In the genomic region with DNA sequence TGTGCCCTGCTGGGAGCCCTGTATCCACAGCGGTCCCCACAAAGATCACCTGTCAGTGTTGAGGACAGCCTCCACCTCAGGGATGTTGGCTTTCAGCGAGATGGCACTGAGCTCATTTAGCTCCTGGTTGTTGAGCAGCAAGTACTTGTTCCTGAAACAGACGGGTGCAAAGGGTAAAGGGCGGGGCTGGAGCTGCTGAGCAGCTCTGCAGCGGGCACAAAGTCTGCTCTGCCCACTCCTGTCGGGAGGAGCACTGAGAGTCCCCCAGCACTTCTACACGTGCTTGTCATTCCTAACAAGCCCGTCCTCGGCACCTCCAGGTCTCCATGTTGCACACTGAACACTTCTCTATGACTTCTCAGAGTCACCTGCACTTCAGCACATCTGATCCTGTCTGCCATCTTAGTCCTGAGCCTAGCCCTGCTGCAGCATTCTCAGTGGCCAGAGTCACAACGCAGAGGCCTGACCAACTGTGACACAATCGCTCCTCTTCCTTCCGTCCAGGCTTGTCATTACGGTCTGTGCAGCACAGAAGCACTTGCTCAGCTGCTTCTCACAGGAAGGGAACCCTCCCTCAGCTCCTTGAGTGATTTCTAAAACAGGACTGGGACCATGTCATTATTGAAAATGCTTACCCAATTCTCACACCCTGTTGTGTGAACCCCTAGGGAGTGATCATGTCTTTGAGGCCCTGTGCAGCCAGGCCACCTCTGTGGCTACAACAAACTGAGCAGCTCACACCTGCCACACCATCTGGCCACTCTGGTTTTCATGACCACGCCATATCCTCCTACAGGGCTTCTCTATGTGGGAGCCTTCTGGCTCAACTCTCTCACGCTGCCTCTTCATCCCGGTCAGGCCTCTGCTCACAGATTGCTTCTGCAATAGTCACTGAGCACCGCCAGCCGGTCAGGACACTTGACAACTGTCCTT, we compare ENCODE assay signal across 11 mouse cellular contexts. TPM values are rescaled to one million over a fixed set of nuclear protein-coding genes. Genes with fewer than 3 reads are reported as not detected.
A peak's percentile ranks its signal among the peaks of the same experiment; 100 is the strongest.
DNase-seq lines count a peak whose midpoint lies in the region; ATAC-seq lines count a peak whose summit lies in the region.
"Had no signal": no experiment of that assay in that cellular context is flagged by ENCODE, and none has a peak within 500 bp of the region (broad histone marks: within the 10 kb centered on the region; RNA-seq: fewer than 3 reads in every experiment).

No protein-coding gene starts in this region.

- H3K4me3 ChIP-seq in intestine, embryonic 14.5 days (ENCODE audit: low read depth, low read length): no peak overlapping the region
- H3K4me3 ChIP-seq in heart, embryonic 11.5 days (ENCODE audit: low read depth, low read length): no peak overlapping the region

- H3K27me3 ChIP-seq in intestine, embryonic 14.5 days (replicated peaks; ENCODE audit: control insufficient read depth, insufficient read depth, low read length): no peaks in the 10 kb centered on the region
- no peaks in the 10 kb centered on the region for H3K27me3 ChIP-seq in heart, embryonic 11.5 days (ENCODE audit: control insufficient read depth, insufficient read depth, low read length)

- intact Hi-C loops in left cerebral cortex, postnatal 4 days (cut with DNase I): no loop called here

- peaks cover 94% of the 10 kb centered on the region for H3K36me3 ChIP-seq in intestine, embryonic 14.5 days (ENCODE audit: control insufficient read depth, insufficient read depth, low read length)
- peaks cover 44% of the 10 kb centered on the region for H3K36me3 ChIP-seq in heart, embryonic 11.5 days (ENCODE audit: control insufficient read depth, insufficient read depth, low read length)

- WGBS in intestine, embryonic 14.5 days: 82% methylated on average over 18 of the region's 18 CpGs
- WGBS in heart, embryonic 11.5 days (ENCODE audit: insufficient replicate concordance): 87% methylated on average over 18 of the region's 18 CpGs

- no peaks in the 10 kb centered on the region for H3K9me3 ChIP-seq in intestine, embryonic 14.5 days (ENCODE audit: control insufficient read depth, low read length)
- no peaks in the 10 kb centered on the region for H3K9me3 ChIP-seq in heart, embryonic 11.5 days (replicated peaks; ENCODE audit: control insufficient read depth, low read length)
- H3K9me3 ChIP-seq: G1E had no signal

- no peaks in the 10 kb centered on the region for H3K4me1 ChIP-seq in intestine, embryonic 14.5 days (replicated peaks; ENCODE audit: control insufficient read depth, insufficient read depth, low read length)
- no peaks in the 10 kb centered on the region for H3K4me1 ChIP-seq in heart, embryonic 11.5 days (ENCODE audit: control insufficient read depth, insufficient read depth, low read length)

- H3K9ac ChIP-seq in intestine, embryonic 14.5 days (ENCODE audit: low read length): no peak overlapping the region
- no peak overlapping the region for H3K9ac ChIP-seq in heart, embryonic 11.5 days (ENCODE audit: low read depth, low read length)

- peak; percentile 71 for DNase-seq in left cerebral cortex, postnatal 4 days
- DNase-seq in left cerebral cortex, adult 11 months (ENCODE audit: low spot score): no peak
- DNase-seq in cerebellum, adult 9-11 months: peak; percentile 66
- no peak for DNase-seq in intestine, embryonic 14.5 days (ENCODE audit: low spot score)
- DNase-seq in adrenal gland, adult 8-10 months: no peak
- DNase-seq: lung, postnatal 10 days had no signal

- peak; percentile 64 for ATAC-seq in intestine, embryonic 14.5 days (replicated peaks; ENCODE audit: low FRiP score, low TSS enrichment, low read depth)
- peak; percentile 84 for ATAC-seq in megakaryocyte, adult 5-6 weeks (ENCODE audit: poor library complexity, severe bottlenecking)
- ATAC-seq in monocyte, adult 5-6 weeks (replicated peaks; ENCODE audit: insufficient number of reproducible peaks, low FRiP score, low TSS enrichment, poor library complexity, severe bottlenecking): no peak
- no peak for ATAC-seq in heart, embryonic 11.5 days (replicated peaks; ENCODE audit: insufficient number of reproducible peaks, low FRiP score, low TSS enrichment)
- ATAC-seq: inflammation-experienced regulatory T-cells, adult 6 months had no signal

- no peak overlapping the region for H3K27ac ChIP-seq in intestine, embryonic 14.5 days (ENCODE audit: low read depth)
- H3K27ac ChIP-seq in heart, embryonic 11.5 days (ENCODE audit: low read depth, low read length): no peak overlapping the region

- H3K4me2 ChIP-seq in intestine, embryonic 14.5 days (ENCODE audit: low read length): no peak overlapping the region
- no peak overlapping the region for H3K4me2 ChIP-seq in heart, embryonic 11.5 days

RNA-seq across cellular contexts. Expression of gene Myh7b, which starts 30.8 kb away (rescaled TPM):
- total RNA-seq in left cerebral cortex, postnatal 4 days (2021): 1 to 10 TPM; 1.2 to 3.6 TPM
- 0.20 and 0.62 TPM in 2 replicates for polyA plus RNA-seq in intestine, embryonic 14.5 days (2014; fragmentation: Nextera tagmentation; extraction: Ambion mirVana)
- total RNA-seq in megakaryocyte, adult 5-6 weeks (2015): not detected in 2 replicates
- total RNA-seq in megakaryocyte, adult 5-6 weeks (2017): not detected in 2 replicates
- under 1 TPM; 0.15 to 0.46 (median 0.22) TPM for total RNA-seq in adrenal gland, adult 8-10 months (2022)
- not detected in 3 replicates for total RNA-seq in monocyte, adult 5-6 weeks (2017)
- polyA plus RNA-seq in heart, embryonic 11.5 days (2014; fragmentation: Nextera tagmentation; extraction: Ambion mirVana): 13.0 and 13.6 TPM in 2 replicates

RNA-seq across cellular contexts. Expression of gene Gss, which starts 49.2 kb away (rescaled TPM):
- 10 to 100 TPM in 1 of 2 experiments, 1 to 10 TPM in 1; 9.4 to 11.9 TPM for total RNA-seq in left cerebral cortex, postnatal 4 days (2021)
- 46.1 and 49.6 TPM in 2 replicates for polyA plus RNA-seq in intestine, embryonic 14.5 days (2014; fragmentation: Nextera tagmentation; extraction: Ambion mirVana)
- total RNA-seq in megakaryocyte, adult 5-6 weeks (2015): 9.6 and 9.7 TPM in 2 replicates
- total RNA-seq in megakaryocyte, adult 5-6 weeks (2017): 13.3 and 17.1 TPM in 2 replicates
- 10 to 100 TPM; 57.8 to 78.0 (median 72.3) TPM for total RNA-seq in adrenal gland, adult 8-10 months (2022)
- total RNA-seq in monocyte, adult 5-6 weeks (2017): 30.1 to 47.6 TPM (median 35.5 TPM) in 3 replicates
- polyA plus RNA-seq in heart, embryonic 11.5 days (2014; fragmentation: Nextera tagmentation; extraction: Ambion mirVana): 21.4 and 23.6 TPM in 2 replicates

RNA-seq across cellular contexts. Expression of gene Trpc4ap, which starts 50.4 kb away (rescaled TPM):
- 100 to 1,000 TPM; 143 to 144 TPM for total RNA-seq in left cerebral cortex, postnatal 4 days (2021)
- polyA plus RNA-seq in intestine, embryonic 14.5 days (2014; fragmentation: Nextera tagmentation; extraction: Ambion mirVana): 127 and 129 TPM in 2 replicates
- total RNA-seq in megakaryocyte, adult 5-6 weeks (2015): 63.0 and 80.0 TPM in 2 replicates
- 104 and 106 TPM in 2 replicates for total RNA-seq in megakaryocyte, adult 5-6 weeks (2017)
- total RNA-seq in adrenal gland, adult 8-10 months (2022): 100 to 1,000 TPM; 137 to 164 (median 150) TPM
- 98.1 to 149 TPM (median 116 TPM) in 3 replicates for total RNA-seq in monocyte, adult 5-6 weeks (2017)
- polyA plus RNA-seq in heart, embryonic 11.5 days (2014; fragmentation: Nextera tagmentation; extraction: Ambion mirVana): 92.4 and 102 TPM in 2 replicates

Comparison
In these comparisons a context has a peak if more than half of its experiments do, and no peak if none do; other contexts are left out.
1. DNase-seq: peak in left cerebral cortex, postnatal 4 days (single experiment) and cerebellum, adult 9-11 months (single experiment); none in left cerebral cortex, adult 11 months (single experiment), intestine, embryonic 14.5 days (single experiment) and adrenal gland, adult 8-10 months (single experiment).
2. ATAC-seq: peak in intestine, embryonic 14.5 days (single experiment) and megakaryocyte, adult 5-6 weeks (single experiment); none in monocyte, adult 5-6 weeks (single experiment) and heart, embryonic 11.5 days (single experiment).